Mouse (Mus musculus) brown adipose tissue, adult 24 weeks (tissue): ENCODE data around the gene D17H6S53E. TPM values are rescaled to one million over a fixed set of nuclear protein-coding genes. Genes with fewer than 3 reads are reported as not detected.

Source experiments
- H3K27ac ChIP-seq: fragments of 200-500 bp; replicated peaks from 2 replicates; pipeline ENCODE4 v1.5.1; 2012; ENCODE audit warnings: low read depth, mild to moderate bottlenecking, low read length
- H3K4me1 ChIP-seq: fragments of 200-500 bp; 2 replicates; pipeline ENCODE4 v1.6.1; 2012; ENCODE audit warnings: low read length, mixed read lengths; ENCODE audit not compliant: control insufficient read depth, insufficient read depth, insufficient read length
- H3K4me3 ChIP-seq: fragments of 200-500 bp; 2 replicates; pipeline ENCODE4 v1.5.1; 2012; ENCODE audit warnings: low read depth, mild to moderate bottlenecking, low read length, moderate library complexity; ENCODE audit not compliant: insufficient read depth
- polyA plus RNA-seq: library from polyadenylated mRNA; stranded (reverse); fragments of >200 nt; gene quantifications from 2 replicates; pipeline ENCODE4 v1.2.4, GENCODE M21; 2012; ENCODE audit not compliant: missing spikeins, insufficient read depth, insufficient read length

D17H6S53E gene
- polyA plus RNA-seq, 1 experiment: 12.8 TPM

GRCm38 (mm10) chr17:35134801-35135590 lies 8.8 kb downstream of the D17H6S53E start, which contains the start of gene Bag6:
Gene Bag6, plus strand, starts transcription at chr17:35135178.
- H3K27ac ChIP-seq: peak within 1 kb of the TSS; percentile 96
- H3K4me3 ChIP-seq: peak within 1 kb of the TSS; percentile 72
- H3K4me1 ChIP-seq: no peaks in the 10 kb centered on the region; the same call in 1 of the 2 replicates

- Histone ChIP-seq H3K4me1 (no peaks in the 10 kb centered on the region; the same call in 1 of the 2 replicates), H3K4me3 (peak overlapping the region; percentile 72), H3K27ac (peak overlapping the region; percentile 95)
Measured at GRCm38 (mm10) chr17:35135591-35136320, 9.6 kb downstream of the D17H6S53E start.

- Histone ChIP-seq H3K4me3 (no peak overlapping the region), H3K4me1 (peaks cover 3% of the 10 kb centered on the region; the same call in 1 of the 2 replicates), H3K27ac (no peak overlapping the region)
Measured at GRCm38 (mm10) chr17:35139269-35139668, 13.1 kb downstream of the D17H6S53E start.

- Histone ChIP-seq H3K4me3 (no peak overlapping the region), H3K27ac (no peak overlapping the region), H3K4me1 (peaks cover 3% of the 10 kb centered on the region; the same call in 1 of the 2 replicates)
Measured at GRCm38 (mm10) chr17:35140490-35140996, 14.4 kb downstream of the D17H6S53E start.

- Histone ChIP-seq H3K4me3 (no peak overlapping the region), H3K27ac (no peak overlapping the region), H3K4me1 (peaks cover 3% of the 10 kb centered on the region; the same call in 1 of the 2 replicates)
Measured at GRCm38 (mm10) chr17:35141971-35142370, 15.8 kb downstream of the D17H6S53E start.

- peaks cover 3% of the 10 kb centered on the region; the same call in 1 of the 2 replicates for H3K4me1 ChIP-seq
- H3K27ac ChIP-seq: no peak overlapping the region
Measured at GRCm38 (mm10) chr17:35146139-35146538, 20.0 kb downstream of the D17H6S53E start.

GRCm38 (mm10) chr17:35147348-35147747 lies 21.2 kb downstream of the D17H6S53E start:
- H3K4me1 ChIP-seq: no peaks in the 10 kb centered on the region
- H3K27ac ChIP-seq: no peak overlapping the region
- H3K4me3 ChIP-seq: no peak overlapping the region

More at GRCm38 (mm10) chr17:35146139-35146538, 20.0 kb downstream of the D17H6S53E start:
- no peak overlapping the region for H3K4me3 ChIP-seq

GRCm38 (mm10) chr17:35147922-35148639 lies 21.9 kb downstream of the D17H6S53E start:
- H3K4me1 ChIP-seq: no peaks in the 10 kb centered on the region
- H3K27ac ChIP-seq: no peak overlapping the region
- H3K4me3 ChIP-seq: no peak overlapping the region

GRCm38 (mm10) chr17:35152121-35152520 lies 25.9 kb downstream of the D17H6S53E start:
- no peak overlapping the region for H3K27ac ChIP-seq
- H3K4me3 ChIP-seq: no peak overlapping the region
- H3K4me1 ChIP-seq: no peaks in the 10 kb centered on the region

- Histone ChIP-seq H3K4me3 (no peak overlapping the region), H3K27ac (no peak overlapping the region), H3K4me1 (no peaks in the 10 kb centered on the region)
Measured at GRCm38 (mm10) chr17:35153077-35153476, 26.9 kb downstream of the D17H6S53E start.

- no peak overlapping the region for H3K27ac ChIP-seq
- H3K4me1 ChIP-seq: no peaks in the 10 kb centered on the region
- no peak overlapping the region for H3K4me3 ChIP-seq
Measured at GRCm38 (mm10) chr17:35153931-35154330, 27.8 kb downstream of the D17H6S53E start.

GRCm38 (mm10) chr17:35154616-35155015 lies 28.4 kb downstream of the D17H6S53E start:
- H3K27ac ChIP-seq: no peak overlapping the region
- no peak overlapping the region for H3K4me3 ChIP-seq
- no peaks in the 10 kb centered on the region for H3K4me1 ChIP-seq

GRCm38 (mm10) chr17:35155451-35155850 lies 29.3 kb downstream of the D17H6S53E start:
- no peak overlapping the region for H3K4me3 ChIP-seq
- no peaks in the 10 kb centered on the region for H3K4me1 ChIP-seq
- no peak overlapping the region for H3K27ac ChIP-seq

- H3K27ac ChIP-seq: no peak overlapping the region
- no peak overlapping the region for H3K4me3 ChIP-seq
- H3K4me1 ChIP-seq: no peaks in the 10 kb centered on the region
Measured at GRCm38 (mm10) chr17:35156461-35157200, 30.5 kb downstream of the D17H6S53E start.
